Mouse (Mus musculus): Measurements from ENCODE around the gene Nr2f1.
"Not testable (repeated sequence)": the region's sequence is repeated elsewhere in the genome, so short reads cannot be mapped to it uniquely, and the experiment has no call there.

Gene Nr2f1

GRCm38 (mm10) chr13:78199642-78200160, at the start of gene Nr2f1:
TSS of gene Nr2f1 (minus strand) at chr13:78199757.
- no peak for DNase-seq (ENCODE audit: low spot score in 2 of 2)

GRCm38 (mm10) chr13:78221680-78222079, 22.1 kb upstream of the Nr2f1 start:
- no peak for DNase-seq (ENCODE audit: low spot score in 2 of 2)

GRCm38 (mm10) chr13:78220238-78220637, 20.7 kb upstream of the Nr2f1 start:
- not testable (repeated sequence) for DNase-seq (ENCODE audit: low spot score in 2 of 2)

GRCm38 (mm10) chr13:78215223-78215622, 15.7 kb upstream of the Nr2f1 start:
- no peak for DNase-seq (ENCODE audit: low spot score in 2 of 2)

- DNase-seq (ENCODE audit: low spot score in 2 of 2): no peak
Measured at GRCm38 (mm10) chr13:78213155-78213554, 13.6 kb upstream of the Nr2f1 start.

- DNase-seq (ENCODE audit: low spot score in 2 of 2): no peak
Measured at GRCm38 (mm10) chr13:78212111-78212510, 12.6 kb upstream of the Nr2f1 start.

GRCm38 (mm10) chr13:78211231-78212010, 11.9 kb upstream of the Nr2f1 start:
- no peak for DNase-seq (ENCODE audit: low spot score in 2 of 2)

- no peak for DNase-seq (ENCODE audit: low spot score in 2 of 2)
Measured at GRCm38 (mm10) chr13:78210748-78211089, 11.2 kb upstream of the Nr2f1 start.

GRCm38 (mm10) chr13:78210029-78210747, 10.6 kb upstream of the Nr2f1 start:
- no peak for DNase-seq (ENCODE audit: low spot score in 2 of 2)

- no peak for DNase-seq (ENCODE audit: low spot score in 2 of 2)
Measured at GRCm38 (mm10) chr13:78209611-78210028, 10.1 kb upstream of the Nr2f1 start.

GRCm38 (mm10) chr13:78208689-78209410, 9.3 kb upstream of the Nr2f1 start:
- DNase-seq (ENCODE audit: low spot score in 2 of 2): no peak

- DNase-seq (ENCODE audit: low spot score in 2 of 2): no peak
Measured at GRCm38 (mm10) chr13:78207796-78208645, 8.5 kb upstream of the Nr2f1 start.

GRCm38 (mm10) chr13:78206891-78207430, 7.4 kb upstream of the Nr2f1 start:
- DNase-seq (ENCODE audit: low spot score in 2 of 2): no peak

GRCm38 (mm10) chr13:78205426-78205825, 5.9 kb upstream of the Nr2f1 start:
- DNase-seq (ENCODE audit: low spot score in 2 of 2): no peak

- peak; percentile 46 to 68 for DNase-seq (ENCODE audit: low spot score in 2 of 2)
Measured at GRCm38 (mm10) chr13:78203348-78204061, 3.9 kb upstream of the Nr2f1 start.

- DNase-seq (ENCODE audit: low spot score in 2 of 2): peak in 1 of 2 experiments; percentile 23
Measured at GRCm38 (mm10) chr13:78202574-78203347, 3.2 kb upstream of the Nr2f1 start.

- no peak for DNase-seq (ENCODE audit: low spot score in 2 of 2)
Measured at GRCm38 (mm10) chr13:78201871-78202565, 2.5 kb upstream of the Nr2f1 start.

- DNase-seq (ENCODE audit: low spot score in 2 of 2): peak; percentile 81 to 83
Measured at GRCm38 (mm10) chr13:78200991-78201870, 1.7 kb upstream of the Nr2f1 start.
